Mouse (Mus musculus) G1E-ER4 (cell line): ENCODE measurements around the gene Dhrs4. TPM values are rescaled to one million over a fixed set of nuclear protein-coding genes. Genes with fewer than 3 reads are reported as not detected.

Source experiments
- GATA1 ChIP-seq: IDR thresholded peaks from one replicate; pipeline ENCODE4 v1.8.0; 2012; ENCODE audit warnings: low read length, inconsistent platforms
- polyA plus RNA-seq: library from polyadenylated mRNA; stranded (reverse); fragments of >175 nt; gene quantifications from 2 replicates; pipeline ENCODE4 v1.2.3, GENCODE M21; 2012

Dhrs4 gene
- polyA plus RNA-seq, 1 experiment = 97.5 TPM

DNA sequence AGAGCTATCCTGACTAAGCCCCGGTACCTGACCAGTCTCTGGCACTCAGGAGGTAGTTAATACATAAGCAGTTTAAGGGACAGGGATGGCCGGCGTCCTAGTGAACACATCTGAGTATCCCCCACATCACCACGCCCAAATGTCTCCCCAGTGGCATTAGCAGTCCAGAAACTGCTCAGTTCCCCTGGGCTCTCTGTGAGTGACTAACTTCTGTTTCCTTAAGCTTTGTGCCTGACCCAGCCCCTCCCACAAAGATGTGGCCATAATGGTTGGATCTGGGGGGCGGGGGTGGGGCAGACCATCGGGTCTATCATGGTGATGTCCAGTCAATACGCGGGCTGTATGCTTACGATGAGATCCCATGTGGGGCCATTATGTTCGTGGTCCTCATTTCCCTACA is 31.0 kb downstream of the Dhrs4 start:
- no peak for TF ChIP-seq GATA1

GRCm38 (mm10) chr14:55510125-55510731 is 31.7 kb downstream of the Dhrs4 start, which contains the start of gene Cpne6:
Gene Cpne6 (plus strand): TSS chr14:55510445.
- TF ChIP-seq GATA1 = no peak

- no peak for TF ChIP-seq GATA1
Observed at GRCm38 (mm10) chr14:55511037-55511436, 32.5 kb downstream of the Dhrs4 start.

- no peak for TF ChIP-seq GATA1
Observed at GRCm38 (mm10) chr14:55513927-55514326, 35.4 kb downstream of the Dhrs4 start.

- no peak for TF ChIP-seq GATA1
Observed at GRCm38 (mm10) chr14:55515846-55516245, 37.3 kb downstream of the Dhrs4 start.

DNA sequence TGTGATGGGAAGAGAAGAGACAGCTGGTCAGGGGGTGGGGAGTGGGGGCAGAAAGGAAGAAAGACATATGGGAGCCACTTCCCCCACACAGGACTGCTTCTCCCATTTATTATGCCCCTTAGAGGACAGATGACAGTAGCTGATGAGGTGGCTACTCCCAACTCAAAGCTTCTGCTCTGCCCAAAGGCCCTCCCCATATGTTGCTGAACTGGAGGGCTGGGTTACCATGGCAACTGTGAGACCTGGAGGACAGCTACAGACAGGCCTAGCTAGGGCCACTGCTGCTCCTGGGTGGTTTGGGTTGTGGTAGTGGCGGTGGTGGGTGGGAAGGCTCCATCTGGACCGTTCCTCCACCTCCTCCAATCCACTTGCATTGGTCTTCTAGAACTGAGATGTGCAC is 40.3 kb downstream of the Dhrs4 start:
- no peak for TF ChIP-seq GATA1

- no peak for TF ChIP-seq GATA1
Observed at GRCm38 (mm10) chr14:55519604-55520003, 41.0 kb downstream of the Dhrs4 start.

- no peak for TF ChIP-seq GATA1
Observed at GRCm38 (mm10) chr14:55520451-55521361, 42.1 kb downstream of the Dhrs4 start.

GRCm38 (mm10) chr14:55524062-55524461 is 45.5 kb downstream of the Dhrs4 start:
- TF ChIP-seq GATA1 = no peak

- no peak for TF ChIP-seq GATA1
Observed at GRCm38 (mm10) chr14:55524785-55525184, 46.2 kb downstream of the Dhrs4 start, which contains the start of gene Nrl. Gene Nrl (minus strand): TSS chr14:55524981.

- no peak for TF ChIP-seq GATA1
Observed at GRCm38 (mm10) chr14:55526674-55527073, 48.1 kb downstream of the Dhrs4 start.

- TF ChIP-seq GATA1 = no peak
Observed at GRCm38 (mm10) chr14:55527940-55528339, 49.4 kb downstream of the Dhrs4 start.

- TF ChIP-seq GATA1 = no peak
Observed at GRCm38 (mm10) chr14:55536116-55536745, 57.7 kb downstream of the Dhrs4 start.

Other genes with a start within 250 kb of the Dhrs4 start
- 5.7 and 6.3 TPM in 2 replicates for gene Carmil3, start 11.9 kb downstream of the Dhrs4 start, polyA plus RNA-seq
- gene Cpne6, start 31.7 kb downstream of the Dhrs4 start, polyA plus RNA-seq = 0.09 TPM in 1 of 2 replicates, not detected in the other
- not detected in 2 replicates for gene Nrl, start 46.2 kb downstream of the Dhrs4 start, polyA plus RNA-seq
- gene Pck2, start 61.5 kb downstream of the Dhrs4 start, polyA plus RNA-seq = 36.2 and 48.8 TPM in 2 replicates
- 39.9 and 43.0 TPM in 2 replicates for gene Dcaf11, start 81.2 kb downstream of the Dhrs4 start, polyA plus RNA-seq
- gene A730061H03Rik, start 81.6 kb downstream of the Dhrs4 start, polyA plus RNA-seq = 0.41 TPM in 1 of 2 replicates, not detected in the other
- gene Fitm1, start 96.9 kb downstream of the Dhrs4 start, polyA plus RNA-seq = not detected in 2 replicates
- gene Psme1, start 99.4 kb downstream of the Dhrs4 start, polyA plus RNA-seq = 110 and 154 TPM in 2 replicates
- gene Emc9, start 106.5 kb downstream of the Dhrs4 start, polyA plus RNA-seq = 21.8 and 22.3 TPM in 2 replicates
- 36.7 and 49.5 TPM in 2 replicates for gene Psme2, start 112.4 kb downstream of the Dhrs4 start, polyA plus RNA-seq
- 27.7 and 31.5 TPM in 2 replicates for gene Rnf31, start 113.0 kb downstream of the Dhrs4 start, polyA plus RNA-seq
- 18.0 and 38.7 TPM in 2 replicates for gene Irf9, start 124.8 kb downstream of the Dhrs4 start, polyA plus RNA-seq
- 51.2 and 93.7 TPM in 2 replicates for gene Rec8, start 139.3 kb downstream of the Dhrs4 start, polyA plus RNA-seq
- 50.5 and 123 TPM in 2 replicates for gene Ipo4, start 157.2 kb downstream of the Dhrs4 start, polyA plus RNA-seq
- 3.7 TPM in 1 of 2 replicates, not detected in the other for gene Gm49378, start 159.1 kb downstream of the Dhrs4 start, polyA plus RNA-seq
- gene Tm9sf1, start 165.0 kb downstream of the Dhrs4 start, polyA plus RNA-seq = 14.7 and 17.9 TPM in 2 replicates
- gene Tssk4, start 171.4 kb downstream of the Dhrs4 start, polyA plus RNA-seq = 0.24 TPM in 2 replicates
- gene Mdp1, start 181.8 kb downstream of the Dhrs4 start, polyA plus RNA-seq = 13.0 and 22.6 TPM in 2 replicates
- 24.5 and 33.3 TPM in 2 replicates for gene Gmpr2, start 193.2 kb downstream of the Dhrs4 start, polyA plus RNA-seq
- 115 and 142 TPM in 2 replicates for gene Nedd8, start 193.4 kb downstream of the Dhrs4 start, polyA plus RNA-seq
- 44.5 and 52.2 TPM in 2 replicates for gene Tinf2, start 203.1 kb downstream of the Dhrs4 start, polyA plus RNA-seq
- 7.5 and 9.0 TPM in 2 replicates for gene Tgm1, start 235.2 kb downstream of the Dhrs4 start, polyA plus RNA-seq
- 19.2 and 26.8 TPM in 2 replicates for gene Rabggta, start 243.5 kb downstream of the Dhrs4 start, polyA plus RNA-seq